Mouse (Mus musculus) forebrain, embryonic 14.5 days (tissue): ENCODE data around the gene Tbx21. TPM values are rescaled to one million over a fixed set of nuclear protein-coding genes. Genes with fewer than 3 reads are reported as not detected.
A peak's percentile ranks its signal among the peaks of the same experiment; 100 is the strongest.

ENCODE experiments used
- ATAC-seq: fragments of 200-750 bp; cut with Nextera tagmentation; 2 replicates; pipeline ENCODE4 v1.8.0; 2017; ENCODE audit warnings: mild to moderate bottlenecking, moderate library complexity
- DNase-seq: peaks from one replicate; pipeline ENCODE4 v3.0.0-alpha.2; 2015; ENCODE audit warnings: low spot score
- H3K27ac ChIP-seq: fragments of 300-500 bp; sonication (generic); 2 replicates; pipeline ENCODE4 v1.5.1; 2014; ENCODE audit warnings: low read depth, mild to moderate bottlenecking, control low read depth, low read length, moderate library complexity
- H3K27me3 ChIP-seq: fragments of 300-500 bp; sonication (generic); replicated peaks from 2 replicates; pipeline ENCODE4 v1.6.1; 2014; ENCODE audit warnings: low read length, control low read depth, mixed read lengths; ENCODE audit not compliant: control insufficient read depth, insufficient read depth
- H3K36me3 ChIP-seq: fragments of 300-500 bp; sonication (generic); 2 replicates; pipeline ENCODE4 v1.6.1; 2014; ENCODE audit warnings: low read length, control low read depth; ENCODE audit not compliant: control insufficient read depth, insufficient read depth
- H3K4me1 ChIP-seq: fragments of 300-500 bp; sonication (generic); 2 replicates; pipeline ENCODE4 v1.6.1; 2014; ENCODE audit warnings: antibody characterized with exemption, low read length, control low read depth; ENCODE audit not compliant: control insufficient read depth, insufficient read depth
- H3K4me2 ChIP-seq: fragments of 300-500 bp; sonication (generic); 2 replicates; pipeline ENCODE4 v1.6.1; 2014; ENCODE audit warnings: mild to moderate bottlenecking, control low read depth, low read length
- H3K4me3 ChIP-seq: fragments of 300-500 bp; sonication (generic); 2 replicates; pipeline ENCODE4 v1.5.1; 2014; ENCODE audit warnings: low read depth, low read length, control low read depth
- H3K9ac ChIP-seq: fragments of 300-500 bp; sonication (generic); 2 replicates; pipeline ENCODE4 v1.6.1; 2014; ENCODE audit warnings: mild to moderate bottlenecking, low read length, control low read depth, moderate library complexity
- H3K9me3 ChIP-seq: fragments of 300-500 bp; sonication (generic); replicated peaks from 2 replicates; pipeline ENCODE4 v1.6.1; 2016; ENCODE audit warnings: low read length, control low read depth, mixed read lengths; ENCODE audit not compliant: control insufficient read depth
- WGBS: fragments of 180-500 bp; shearing (Covaris S2); extraction: QIAGEN DNeasy Blood & Tissue Kit; methylation state at CpG from one replicate; pipeline ENCODE4 v1.1.7; 2014; 5-methylcytosine and 5-hydroxymethylcytosine counted together
- polyA plus RNA-seq: library from polyadenylated mRNA; unstranded; fragments of >200 nt; fragmentation: Nextera tagmentation; extraction: Ambion mirVana; gene quantifications from 2 replicates; pipeline ENCODE4 v1.2.1, GENCODE M21; 2014

Tbx21 gene
- polyA plus RNA-seq, 1 experiment from 2014 or later, result 0.13 TPM

DNA sequence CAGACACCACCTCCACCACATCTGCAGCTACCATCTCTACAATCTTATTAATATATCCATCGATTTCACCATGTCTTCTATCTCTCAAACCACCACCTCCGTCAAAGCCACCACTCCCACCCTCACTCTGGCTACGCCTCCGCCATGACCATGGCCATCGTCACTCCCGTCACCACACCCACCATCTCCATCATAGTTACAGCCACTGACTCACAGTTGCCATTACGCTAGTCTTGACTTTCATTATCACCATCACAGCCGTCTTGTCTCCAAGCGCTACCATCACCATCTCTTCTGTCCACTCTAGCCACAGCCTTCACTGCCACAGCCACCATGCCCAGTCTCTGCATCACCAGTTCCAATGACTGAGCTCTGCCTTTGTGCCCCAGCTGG, 11.0 kb downstream of the Tbx21 start:
- Histone ChIP-seq H3K4me1 (no peaks in the 10 kb centered on the region), H3K9ac (no peak overlapping the region), H3K4me2 (no peak overlapping the region), H3K27ac (no peak overlapping the region), H3K36me3 (no peaks in the 10 kb centered on the region), H3K27me3 (no peaks in the 10 kb centered on the region), H3K4me3 (no peak overlapping the region), H3K9me3 (no peaks in the 10 kb centered on the region)
- no peak for ATAC-seq
- WGBS, result 94% methylated on average over 9 of the region's 9 CpGs
- DNase-seq, result no peak

DNA sequence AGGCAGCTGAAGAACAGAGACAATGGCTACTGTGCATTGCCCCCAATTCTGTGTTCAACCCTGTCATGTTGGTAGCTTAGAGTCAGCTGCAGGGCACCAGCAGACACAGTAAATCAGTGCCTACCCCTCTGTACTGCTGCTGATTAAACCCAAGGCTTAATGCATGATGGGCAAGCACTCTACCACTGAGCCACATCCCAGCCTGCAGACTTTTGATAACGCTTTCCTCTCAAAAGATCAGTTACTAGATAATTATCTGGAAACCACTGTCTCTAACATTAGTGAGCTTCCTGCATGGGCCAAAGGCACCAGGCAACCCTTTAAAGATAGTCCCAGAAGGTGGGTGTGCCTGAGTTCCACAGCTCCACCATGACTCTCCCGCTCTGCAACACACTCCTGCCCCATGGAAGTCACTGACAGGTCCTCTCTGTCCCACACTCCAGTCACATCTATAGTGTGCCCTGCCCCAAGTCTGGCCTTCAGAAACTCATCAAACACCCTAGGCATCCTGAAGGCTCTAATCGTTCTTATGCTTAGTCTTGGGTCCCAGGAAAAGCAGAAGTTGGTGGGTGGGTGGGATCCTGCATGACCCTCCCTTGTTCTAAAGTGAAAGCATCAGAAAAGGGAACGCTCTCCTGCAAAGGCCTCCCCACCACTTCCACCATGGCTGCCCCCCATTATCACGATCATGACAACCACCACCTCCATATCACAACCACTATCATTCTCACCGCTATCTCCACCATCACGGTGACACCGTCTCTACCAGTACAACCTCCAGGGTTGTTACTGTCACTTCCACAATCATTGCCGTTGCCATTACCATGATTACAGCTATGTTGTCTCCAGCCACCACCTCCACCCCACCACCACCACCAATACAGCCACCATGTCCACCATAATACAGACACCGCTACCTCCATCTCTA, 11.7 kb downstream of the Tbx21 start:
- H3K4me3 ChIP-seq, result no peak overlapping the region
- H3K4me1 ChIP-seq, result no peaks in the 10 kb centered on the region
- peaks cover 5% of the 10 kb centered on the region; the same call in 1 of the 2 replicates for H3K27me3 ChIP-seq
- H3K9ac ChIP-seq, result no peak overlapping the region
- H3K9me3 ChIP-seq, result no peaks in the 10 kb centered on the region
- no peak overlapping the region for H3K27ac ChIP-seq
- H3K36me3 ChIP-seq, result no peaks in the 10 kb centered on the region
- no peak for ATAC-seq
- H3K4me2 ChIP-seq, result no peak overlapping the region
- 96% methylated on average over 10 of the region's 10 CpGs for WGBS
- DNase-seq, result no peak

DNA sequence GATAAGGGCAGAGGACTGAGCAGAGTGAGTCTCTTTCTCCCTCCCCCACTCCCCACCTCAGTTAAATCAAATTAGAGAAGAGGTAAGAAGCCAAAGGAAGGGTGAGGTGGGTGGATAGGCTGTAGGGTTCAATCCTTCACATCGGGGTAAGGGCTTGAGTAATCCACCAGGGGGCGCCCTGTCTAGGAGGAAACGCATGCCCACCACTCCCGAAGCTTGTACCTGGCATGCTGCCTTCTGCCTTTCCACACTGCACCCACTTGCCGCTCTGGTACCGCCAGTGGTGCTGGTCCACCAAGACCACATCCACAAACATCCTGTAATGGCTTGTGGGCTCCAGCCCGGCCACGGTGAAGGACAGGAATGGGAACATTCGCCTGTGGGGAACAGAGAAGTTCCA, 13.4 kb downstream of the Tbx21 start:
- DNase-seq, result peak; percentile 70
- Histone ChIP-seq H3K4me2 (no peak overlapping the region), H3K9me3 (no peaks in the 10 kb centered on the region), H3K36me3 (no peaks in the 10 kb centered on the region), H3K4me3 (no peak overlapping the region), H3K9ac (no peak overlapping the region), H3K27me3 (peaks cover 5% of the 10 kb centered on the region; the same call in 1 of the 2 replicates), H3K4me1 (no peaks in the 10 kb centered on the region), H3K27ac (no peak overlapping the region)
- WGBS, result 20% methylated on average over 8 of the region's 9 CpGs
- ATAC-seq, result no peak

GRCm38 (mm10) chr11:97098791-97099190, 16.3 kb downstream of the Tbx21 start:
- no peak for ATAC-seq
- no peaks in the 10 kb centered on the region for H3K4me1 ChIP-seq
- WGBS, result 26% methylated on average over 18 of the region's 18 CpGs

GRCm38 (mm10) chr11:97094600-97094999, 20.5 kb downstream of the Tbx21 start:
- H3K9ac ChIP-seq, result no peak overlapping the region
- no peak overlapping the region for H3K4me2 ChIP-seq
- no peak for ATAC-seq
- H3K9me3 ChIP-seq, result no peaks in the 10 kb centered on the region
- H3K27ac ChIP-seq, result no peak overlapping the region
- WGBS, result 64% methylated on average over 2 of the region's 2 CpGs
- no peaks in the 10 kb centered on the region for H3K4me1 ChIP-seq
- no peak overlapping the region for H3K4me3 ChIP-seq
- peaks cover 5% of the 10 kb centered on the region; the same call in 1 of the 2 replicates for H3K27me3 ChIP-seq
- no peaks in the 10 kb centered on the region for H3K36me3 ChIP-seq
- DNase-seq, result no peak

More at GRCm38 (mm10) chr11:97098791-97099190, 16.3 kb downstream of the Tbx21 start:
- H3K27me3 ChIP-seq, result peaks cover 5% of the 10 kb centered on the region; the same call in 1 of the 2 replicates
- no peak overlapping the region for H3K4me3 ChIP-seq
- H3K4me2 ChIP-seq, result no peak overlapping the region
- H3K9ac ChIP-seq, result no peak overlapping the region
- DNase-seq, result no peak
- no peak overlapping the region for H3K27ac ChIP-seq
- H3K9me3 ChIP-seq, result no peaks in the 10 kb centered on the region
- H3K36me3 ChIP-seq, result no peaks in the 10 kb centered on the region

GRCm38 (mm10) chr11:97086365-97086764, 28.8 kb downstream of the Tbx21 start:
- Histone ChIP-seq H3K4me3 (no peak overlapping the region), H3K9me3 (0 out of 2 replicates have a peak, but pooled peaks cover 4% of the 10 kb centered on the region), H3K4me1 (no peaks in the 10 kb centered on the region), H3K4me2 (no peak overlapping the region), H3K27ac (no peak overlapping the region), H3K27me3 (no peaks in the 10 kb centered on the region), H3K9ac (no peak overlapping the region), H3K36me3 (no peaks in the 10 kb centered on the region)
- ATAC-seq, result no peak
- DNase-seq, result no peak
- WGBS, result 67% methylated on average over 6 of the region's 6 CpGs

GRCm38 (mm10) chr11:97084821-97085505, 30.2 kb downstream of the Tbx21 start:
- WGBS, result 89% methylated on average over 15 of the region's 15 CpGs
- 0 out of 2 replicates have a peak, but pooled peaks cover 4% of the 10 kb centered on the region for H3K9me3 ChIP-seq
- no peak overlapping the region for H3K27ac ChIP-seq
- no peaks in the 10 kb centered on the region for H3K4me1 ChIP-seq
- no peak overlapping the region for H3K4me2 ChIP-seq
- no peak overlapping the region for H3K4me3 ChIP-seq
- DNase-seq (no peak), ATAC-seq (no peak)
- H3K27me3 ChIP-seq, result no peaks in the 10 kb centered on the region
- H3K9ac ChIP-seq, result no peak overlapping the region
- no peaks in the 10 kb centered on the region for H3K36me3 ChIP-seq

GRCm38 (mm10) chr11:97083401-97084140, 31.6 kb downstream of the Tbx21 start:
- Histone ChIP-seq H3K4me3 (no peak overlapping the region), H3K4me2 (no peak overlapping the region), H3K27me3 (no peaks in the 10 kb centered on the region), H3K9ac (no peak overlapping the region), H3K36me3 (no peaks in the 10 kb centered on the region), H3K9me3 (0 out of 2 replicates have a peak, but pooled peaks cover under 1% of the 10 kb centered on the region), H3K4me1 (no peaks in the 10 kb centered on the region), H3K27ac (no peak overlapping the region)
- 54% methylated on average over 22 of the region's 22 CpGs for WGBS
- ATAC-seq (no peak), DNase-seq (no peak)
